Mouse (Mus musculus): ENCODE results near the gene Gm21976. TPM values are rescaled to one million over a fixed set of nuclear protein-coding genes. Genes with fewer than 3 reads are reported as not detected.
A peak's percentile ranks its signal among the peaks of the same experiment; 100 is the strongest.

Gm21976 gene
- total and polyA plus RNA-seq, 3 experiments = not detected

GRCm38 (mm10) chr13:98263458-98263987 lies 16.2 kb upstream of the Gm21976 start:
- no peak; the same call in 1 of the 2 replicates for ATAC-seq (ENCODE audit: extremely low read depth, insufficient number of reproducible peaks, low FRiP score, poor library complexity, severe bottlenecking)
- Histone ChIP-seq H3K36me3 (replicated peaks) (peaks cover 53% of the 10 kb centered on the region), H3K27me3 (ENCODE audit: insufficient read depth, low read length) (no peaks in the 10 kb centered on the region), H3K4me3 (ENCODE audit: low read depth, low read length) (peak overlapping the region; percentile 94), H3K4me1 (ENCODE audit: insufficient read depth, low read depth, low read length) (peaks cover 25% of the 10 kb centered on the region), H3K9me3 (replicated peaks) (no peaks in the 10 kb centered on the region)
- TF ChIP-seq POLR2AphosphoS5 (IDR thresholded peaks at IDR 0.05; ENCODE audit: insufficient replicate concordance, low read depth, low read length) (no peak), CTCF (IDR thresholded peaks at IDR 0.05; ENCODE audit: low read depth, low read length) (no peak), GATA2 (IDR thresholded peaks at IDR 0.05; ENCODE audit: borderline replicate concordance, low read depth, low read length) (no peak), GATA1 (IDR thresholded peaks at IDR 0.05; ENCODE audit: borderline replicate concordance, low read length) (no peak), TAL1 (conservative IDR thresholded peaks at IDR 0.05; ENCODE audit: low read depth, low read length) (no peak)
- DNase-seq (ENCODE audit: low spot score) = peak; percentile 31

DNA sequence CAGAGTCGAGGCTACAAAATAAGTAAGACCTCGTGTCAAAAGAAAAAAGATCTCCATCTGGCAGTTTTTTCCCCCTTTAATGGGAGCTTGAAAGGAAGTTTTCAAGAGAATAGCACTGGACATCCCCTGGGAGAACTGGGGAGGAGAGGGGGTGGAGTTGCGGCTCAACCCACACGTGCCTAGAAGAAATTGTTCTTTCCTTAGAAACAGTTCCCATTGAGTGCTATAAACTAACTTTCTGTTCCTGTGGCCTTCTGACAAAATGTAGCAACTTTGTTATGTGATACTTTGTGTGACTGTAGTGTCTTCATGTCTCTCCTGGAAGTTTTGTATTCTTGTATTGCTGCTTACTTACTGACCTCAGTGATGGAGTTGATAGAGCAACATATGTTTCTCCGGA lies 15.6 kb upstream of the Gm21976 start:
- Histone ChIP-seq H3K27me3 (ENCODE audit: insufficient read depth, low read length) (no peaks in the 10 kb centered on the region), H3K36me3 (replicated peaks) (peaks cover 53% of the 10 kb centered on the region), H3K4me3 (ENCODE audit: low read depth, low read length) (peak overlapping the region; percentile 94), H3K9me3 (replicated peaks) (no peaks in the 10 kb centered on the region), H3K4me1 (ENCODE audit: insufficient read depth, low read depth, low read length) (peaks cover 25% of the 10 kb centered on the region)
- DNase-seq (ENCODE audit: low spot score) = peak; percentile 14
- ATAC-seq (ENCODE audit: extremely low read depth, insufficient number of reproducible peaks, low FRiP score, poor library complexity, severe bottlenecking) = no peak
- TF ChIP-seq GATA1 (IDR thresholded peaks at IDR 0.05; ENCODE audit: borderline replicate concordance, low read length) = no peak
- TF ChIP-seq POLR2AphosphoS5 (IDR thresholded peaks at IDR 0.05; ENCODE audit: insufficient replicate concordance, low read depth, low read length) = no peak
- TF ChIP-seq GATA2 (IDR thresholded peaks at IDR 0.05; ENCODE audit: borderline replicate concordance, low read depth, low read length) = no peak
- no peak for TF ChIP-seq TAL1 (conservative IDR thresholded peaks at IDR 0.05; ENCODE audit: low read depth, low read length)
- no peak for TF ChIP-seq CTCF (IDR thresholded peaks at IDR 0.05; ENCODE audit: low read depth, low read length)

GRCm38 (mm10) chr13:98274023-98274422 lies 5.7 kb upstream of the Gm21976 start:
- Histone ChIP-seq H3K4me1 (ENCODE audit: insufficient read depth, low read depth, low read length) (peaks cover 34% of the 10 kb centered on the region), H3K9me3 (replicated peaks) (no peaks in the 10 kb centered on the region), H3K27me3 (ENCODE audit: insufficient read depth, low read length) (no peaks in the 10 kb centered on the region), H3K36me3 (replicated peaks) (peaks cover 64% of the 10 kb centered on the region), H3K4me3 (ENCODE audit: low read depth, low read length) (no peak overlapping the region)
- TF ChIP-seq GATA2 (IDR thresholded peaks at IDR 0.05; ENCODE audit: borderline replicate concordance, low read depth, low read length) = no peak
- TF ChIP-seq TAL1 (conservative IDR thresholded peaks at IDR 0.05; ENCODE audit: low read depth, low read length) = no peak
- TF ChIP-seq CTCF (IDR thresholded peaks at IDR 0.05; ENCODE audit: low read depth, low read length) = no peak
- TF ChIP-seq POLR2AphosphoS5 (IDR thresholded peaks at IDR 0.05; ENCODE audit: insufficient replicate concordance, low read depth, low read length) = no peak
- TF ChIP-seq GATA1 (IDR thresholded peaks at IDR 0.05; ENCODE audit: borderline replicate concordance, low read length) = no peak
- no peak for ATAC-seq (ENCODE audit: extremely low read depth, insufficient number of reproducible peaks, low FRiP score, poor library complexity, severe bottlenecking)
- no peak for DNase-seq (ENCODE audit: low spot score)

GRCm38 (mm10) chr13:98275646-98276045 lies 4.0 kb upstream of the Gm21976 start:
- peak; percentile 98 for ATAC-seq (ENCODE audit: extremely low read depth, insufficient number of reproducible peaks, low FRiP score, poor library complexity, severe bottlenecking)

GRCm38 (mm10) chr13:98276253-98276652 lies 3.4 kb upstream of the Gm21976 start:
- TF ChIP-seq TAL1 (conservative IDR thresholded peaks at IDR 0.05; ENCODE audit: low read depth, low read length) (no peak), GATA1 (IDR thresholded peaks at IDR 0.05; ENCODE audit: borderline replicate concordance, low read length) (no peak), GATA2 (IDR thresholded peaks at IDR 0.05; ENCODE audit: borderline replicate concordance, low read depth, low read length) (no peak), CTCF (IDR thresholded peaks at IDR 0.05; ENCODE audit: low read depth, low read length) (no peak), POLR2AphosphoS5 (IDR thresholded peaks at IDR 0.05; ENCODE audit: insufficient replicate concordance, low read depth, low read length) (no peak)
- H3K36me3 ChIP-seq (replicated peaks) = peaks cover 45% of the 10 kb centered on the region
- no peak for DNase-seq (ENCODE audit: low spot score)
- H3K27me3 ChIP-seq (ENCODE audit: insufficient read depth, low read length) = peaks cover 3% of the 10 kb centered on the region; the same call in 1 of the 2 replicates
- no peak overlapping the region; the same call in 1 of the 2 replicates for H3K4me3 ChIP-seq (ENCODE audit: low read depth, low read length)
- no peak for ATAC-seq (ENCODE audit: extremely low read depth, insufficient number of reproducible peaks, low FRiP score, poor library complexity, severe bottlenecking)
- H3K4me1 ChIP-seq (ENCODE audit: insufficient read depth, low read depth, low read length) = peaks cover 34% of the 10 kb centered on the region
- no peaks in the 10 kb centered on the region for H3K9me3 ChIP-seq (replicated peaks)

More at GRCm38 (mm10) chr13:98275646-98276045, 4.0 kb upstream of the Gm21976 start:
- peak; percentile 64 for DNase-seq (ENCODE audit: low spot score)
- H3K36me3 ChIP-seq (replicated peaks) = peaks cover 52% of the 10 kb centered on the region
- no peaks in the 10 kb centered on the region for H3K27me3 ChIP-seq (ENCODE audit: insufficient read depth, low read length)
- no peaks in the 10 kb centered on the region for H3K9me3 ChIP-seq (replicated peaks)
- H3K4me1 ChIP-seq (ENCODE audit: insufficient read depth, low read depth, low read length) = peaks cover 34% of the 10 kb centered on the region
- TF ChIP-seq GATA2 (IDR thresholded peaks at IDR 0.05; ENCODE audit: borderline replicate concordance, low read depth, low read length) = no peak
- TF ChIP-seq TAL1 (conservative IDR thresholded peaks at IDR 0.05; ENCODE audit: low read depth, low read length) = peak; percentile 77
- no peak for TF ChIP-seq CTCF (IDR thresholded peaks at IDR 0.05; ENCODE audit: low read depth, low read length)
- H3K4me3 ChIP-seq (ENCODE audit: low read depth, low read length) = no peak overlapping the region

- TF ChIP-seq GATA2 (IDR thresholded peaks at IDR 0.05; ENCODE audit: borderline replicate concordance, low read depth, low read length) (no peak), TAL1 (conservative IDR thresholded peaks at IDR 0.05; ENCODE audit: low read depth, low read length) (no peak), POLR2AphosphoS5 (IDR thresholded peaks at IDR 0.05; ENCODE audit: insufficient replicate concordance, low read depth, low read length) (no peak), GATA1 (IDR thresholded peaks at IDR 0.05; ENCODE audit: borderline replicate concordance, low read length) (no peak), CTCF (IDR thresholded peaks at IDR 0.05; ENCODE audit: low read depth, low read length) (no peak)
- H3K27me3 ChIP-seq (ENCODE audit: insufficient read depth, low read length) = peaks cover 3% of the 10 kb centered on the region; the same call in 1 of the 2 replicates
- H3K4me3 ChIP-seq (ENCODE audit: low read depth, low read length) = no peak overlapping the region; the same call in 1 of the 2 replicates
- H3K36me3 ChIP-seq (replicated peaks) = peaks cover 33% of the 10 kb centered on the region
- DNase-seq (ENCODE audit: low spot score) (no peak), ATAC-seq (ENCODE audit: extremely low read depth, insufficient number of reproducible peaks, low FRiP score, poor library complexity, severe bottlenecking) (no peak)
- H3K9me3 ChIP-seq (replicated peaks) = no peaks in the 10 kb centered on the region
- H3K4me1 ChIP-seq (ENCODE audit: insufficient read depth, low read depth, low read length) = peaks cover 34% of the 10 kb centered on the region
Observed at GRCm38 (mm10) chr13:98277501-98277900, 2.2 kb upstream of the Gm21976 start.
